In the genomic region with DNA sequence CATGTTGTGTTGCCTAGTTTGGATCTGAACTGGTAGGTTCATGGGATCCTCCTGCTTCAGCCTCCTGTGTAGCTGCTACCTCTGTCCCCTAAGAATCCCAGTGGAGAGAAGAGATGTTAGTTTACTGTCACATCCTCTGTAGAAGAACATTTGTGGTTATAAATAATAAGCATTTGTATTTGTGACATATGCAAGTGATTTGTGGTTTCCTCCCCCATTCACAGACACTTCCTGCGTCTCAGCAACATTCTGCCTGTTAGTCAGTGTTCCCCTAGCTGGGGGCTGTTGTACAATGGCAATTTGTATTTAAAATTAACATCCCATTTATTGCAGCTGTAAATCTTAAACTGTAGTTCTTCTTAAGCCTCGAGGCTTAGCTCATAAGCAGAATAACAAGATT, we compare ENCODE assay signal across 26 mouse cellular contexts. TPM values are rescaled to one million over a fixed set of nuclear protein-coding genes. Genes with fewer than 3 reads are reported as not detected.
DNase-seq lines count a peak whose midpoint lies in the region; ATAC-seq and TF ChIP-seq lines count a peak whose summit lies in the region.
"Had no signal": no experiment of that assay in that cellular context is flagged by ENCODE, and none has a peak within 500 bp of the region (broad histone marks: within the 10 kb centered on the region; RNA-seq: fewer than 3 reads in every experiment).

No protein-coding gene starts in this region.

- no peak overlapping the region for H3K27ac ChIP-seq in kidney, postnatal 0 days
- no peak overlapping the region for H3K27ac ChIP-seq in kidney, embryonic 15.5 days
- H3K27ac ChIP-seq in neural tube, embryonic 13.5 days (replicated peaks) = peak overlapping the region; percentile 39; the same call in 1 of the 2 replicates
- H3K27ac ChIP-seq in neural tube, embryonic 15.5 days (replicated peaks) = peak overlapping the region; percentile 54; the same call in 1 of the 2 replicates
- H3K27ac ChIP-seq in intestine, embryonic 16.5 days (ENCODE audit: low read length) = no peak overlapping the region
- H3K27ac ChIP-seq in forebrain, embryonic 14.5 days (ENCODE audit: low read depth, low read length) = no peak overlapping the region
- H3K27ac ChIP-seq: embryonic facial prominence, embryonic 15.5 days; limb, embryonic 12.5 days; stomach, embryonic 15.5 days had no signal

- no peaks in the 10 kb centered on the region for H3K4me1 ChIP-seq in kidney, postnatal 0 days (replicated peaks; ENCODE audit: insufficient read depth, low read length)
- no peaks in the 10 kb centered on the region for H3K4me1 ChIP-seq in kidney, embryonic 15.5 days
- no peaks in the 10 kb centered on the region for H3K4me1 ChIP-seq in neural tube, embryonic 13.5 days (replicated peaks)
- H3K4me1 ChIP-seq in neural tube, embryonic 15.5 days = peaks cover 7% of the 10 kb centered on the region; the same call in 1 of the 2 replicates
- H3K4me1 ChIP-seq in intestine, embryonic 16.5 days (ENCODE audit: control insufficient read depth, insufficient read depth, low read length) = no peaks in the 10 kb centered on the region
- H3K4me1 ChIP-seq in forebrain, embryonic 14.5 days (ENCODE audit: control insufficient read depth, insufficient read depth, low read length) = no peaks in the 10 kb centered on the region
- H3K4me1 ChIP-seq: forebrain, embryonic 15.5 days; limb, embryonic 12.5 days; stomach, embryonic 15.5 days had no signal

- TF ChIP-seq CTCF in kidney, postnatal 0 days (IDR thresholded peaks at IDR 0.05; ENCODE audit: low read depth) = no peak

- no peaks in the 10 kb centered on the region for H3K9me3 ChIP-seq in kidney, postnatal 0 days (replicated peaks; ENCODE audit: low read length)
- H3K9me3 ChIP-seq in kidney, embryonic 15.5 days (replicated peaks) = no peaks in the 10 kb centered on the region
- H3K9me3 ChIP-seq in neural tube, embryonic 13.5 days = no peaks in the 10 kb centered on the region
- H3K9me3 ChIP-seq in neural tube, embryonic 15.5 days (replicated peaks) = no peaks in the 10 kb centered on the region
- H3K9me3 ChIP-seq in intestine, embryonic 16.5 days (ENCODE audit: control insufficient read depth, low read length) = no peaks in the 10 kb centered on the region
- no peaks in the 10 kb centered on the region for H3K9me3 ChIP-seq in forebrain, embryonic 14.5 days (replicated peaks; ENCODE audit: control insufficient read depth, low read length)
- H3K9me3 ChIP-seq: embryonic facial prominence, embryonic 15.5 days; forebrain, embryonic 15.5 days; hindbrain, embryonic 13.5 days; limb, embryonic 12.5 days; megakaryocyte, embryonic 14.5 days; midbrain, embryonic 15.5 days; stomach, embryonic 15.5 days had no signal

- H3K27me3 ChIP-seq in kidney, postnatal 0 days (ENCODE audit: insufficient read depth, low read length) = no peaks in the 10 kb centered on the region
- H3K27me3 ChIP-seq in kidney, embryonic 15.5 days = no peaks in the 10 kb centered on the region
- H3K27me3 ChIP-seq in neural tube, embryonic 13.5 days = no peaks in the 10 kb centered on the region
- H3K27me3 ChIP-seq in neural tube, embryonic 15.5 days (replicated peaks) = no peaks in the 10 kb centered on the region
- no peaks in the 10 kb centered on the region for H3K27me3 ChIP-seq in intestine, embryonic 16.5 days (replicated peaks; ENCODE audit: control insufficient read depth, insufficient read depth, low read length)
- H3K27me3 ChIP-seq in forebrain, embryonic 14.5 days (replicated peaks; ENCODE audit: control insufficient read depth, insufficient read depth, low read length) = no peaks in the 10 kb centered on the region
- H3K27me3 ChIP-seq: embryonic facial prominence, embryonic 15.5 days; forebrain, embryonic 15.5 days; hindbrain, embryonic 13.5 days; limb, embryonic 12.5 days; megakaryocyte, embryonic 14.5 days; midbrain, embryonic 15.5 days; stomach, embryonic 15.5 days had no signal

- no peak overlapping the region for H3K9ac ChIP-seq in kidney, postnatal 0 days (ENCODE audit: low read depth, low read length)
- no peak overlapping the region for H3K9ac ChIP-seq in kidney, embryonic 15.5 days
- H3K9ac ChIP-seq in neural tube, embryonic 13.5 days = no peak overlapping the region
- no peak overlapping the region for H3K9ac ChIP-seq in neural tube, embryonic 15.5 days (replicated peaks)
- no peak overlapping the region for H3K9ac ChIP-seq in intestine, embryonic 16.5 days (ENCODE audit: low read depth, low read length)
- no peak overlapping the region for H3K9ac ChIP-seq in forebrain, embryonic 14.5 days (ENCODE audit: low read length)
- H3K9ac ChIP-seq: embryonic facial prominence, embryonic 15.5 days; forebrain, embryonic 15.5 days; hindbrain, embryonic 13.5 days; limb, embryonic 12.5 days; liver, postnatal 0 days; midbrain, embryonic 15.5 days; stomach, embryonic 15.5 days had no signal

- 26% methylated on average over 2 of the region's 2 CpGs for WGBS in kidney, postnatal 0 days
- 33% methylated on average over 2 of the region's 2 CpGs for WGBS in kidney, embryonic 15.5 days
- WGBS in neural tube, embryonic 13.5 days = 29% methylated on average over 2 of the region's 2 CpGs
- WGBS in neural tube, embryonic 15.5 days = 28% methylated on average over 2 of the region's 2 CpGs
- 54% methylated on average over 2 of the region's 2 CpGs for WGBS in intestine, embryonic 16.5 days
- WGBS in forebrain, embryonic 14.5 days = 67% methylated on average over 2 of the region's 2 CpGs

- DNase-seq in kidney, postnatal 0 days (ENCODE audit: low spot score) = peak; percentile 71
- DNase-seq in neural tube, embryonic 10.5 days (ENCODE audit: extremely low spot score, low spot score) = no peak
- DNase-seq in brain, adult 2 months (ENCODE audit: low read depth, low spot score) = peak; percentile 27
- no peak for DNase-seq in forebrain, embryonic 14.5 days (ENCODE audit: low spot score)
- DNase-seq: adrenal gland, postnatal 36 days; cerebellum, adult 11-12 months; cerebellum, postnatal 14 days; embryo, embryonic 11 days; gastrocnemius, postnatal 10 days; kidney, adult 18-20 months; layer of hippocampus, postnatal 36 days; liver, postnatal 0 days; lung, postnatal 14 days; thymus, postnatal 25 days had no signal

- H3K4me2 ChIP-seq in kidney, postnatal 0 days (ENCODE audit: low read length) = no peak overlapping the region
- no peak overlapping the region for H3K4me2 ChIP-seq in kidney, embryonic 15.5 days
- no peak overlapping the region for H3K4me2 ChIP-seq in neural tube, embryonic 13.5 days
- H3K4me2 ChIP-seq in neural tube, embryonic 15.5 days = no peak overlapping the region
- H3K4me2 ChIP-seq in intestine, embryonic 16.5 days (ENCODE audit: low read depth, low read length) = no peak overlapping the region
- no peak overlapping the region for H3K4me2 ChIP-seq in forebrain, embryonic 14.5 days (ENCODE audit: low read length)
- H3K4me2 ChIP-seq: embryonic facial prominence, embryonic 15.5 days; forebrain, embryonic 15.5 days; hindbrain, embryonic 13.5 days; limb, embryonic 12.5 days; liver, embryonic 11.5 days; midbrain, embryonic 15.5 days; stomach, embryonic 15.5 days had no signal

- peaks cover 18% of the 10 kb centered on the region for H3K36me3 ChIP-seq in kidney, postnatal 0 days (ENCODE audit: insufficient read depth, low read length)
- H3K36me3 ChIP-seq in kidney, embryonic 15.5 days = peaks cover 55% of the 10 kb centered on the region
- peaks cover 32% of the 10 kb centered on the region for H3K36me3 ChIP-seq in neural tube, embryonic 13.5 days
- peaks cover 27% of the 10 kb centered on the region for H3K36me3 ChIP-seq in neural tube, embryonic 15.5 days
- H3K36me3 ChIP-seq in intestine, embryonic 16.5 days (ENCODE audit: control insufficient read depth, insufficient read depth, low read length) = peaks cover 13% of the 10 kb centered on the region; the same call in 1 of the 2 replicates
- H3K36me3 ChIP-seq in forebrain, embryonic 14.5 days (ENCODE audit: control insufficient read depth, insufficient read depth, low read length) = peaks cover 41% of the 10 kb centered on the region

- ATAC-seq in kidney, postnatal 0 days (replicated peaks; ENCODE audit: low FRiP score, low read depth) = no peak
- no peak for ATAC-seq in kidney, embryonic 15.5 days (replicated peaks; ENCODE audit: low FRiP score)
- ATAC-seq in neural tube, embryonic 13.5 days (ENCODE audit: low read depth) = no peak
- no peak for ATAC-seq in neural tube, embryonic 15.5 days (ENCODE audit: low FRiP score)
- no peak for ATAC-seq in intestine, embryonic 16.5 days
- no peak for ATAC-seq in forebrain, embryonic 14.5 days
- ATAC-seq: liver, postnatal 0 days had no signal

- H3K4me3 ChIP-seq in kidney, postnatal 0 days (replicated peaks; ENCODE audit: low read depth, low read length) = no peak overlapping the region
- no peak overlapping the region for H3K4me3 ChIP-seq in kidney, embryonic 15.5 days (replicated peaks)
- H3K4me3 ChIP-seq in neural tube, embryonic 13.5 days = no peak overlapping the region
- H3K4me3 ChIP-seq in neural tube, embryonic 15.5 days (replicated peaks) = no peak overlapping the region
- no peak overlapping the region for H3K4me3 ChIP-seq in intestine, embryonic 16.5 days (ENCODE audit: low read length)
- no peak overlapping the region for H3K4me3 ChIP-seq in forebrain, embryonic 14.5 days (ENCODE audit: low read depth, low read length)
- H3K4me3 ChIP-seq: embryonic facial prominence, embryonic 15.5 days; forebrain, embryonic 15.5 days; hindbrain, embryonic 13.5 days; limb, embryonic 12.5 days; megakaryocyte, embryonic 14.5 days; midbrain, embryonic 15.5 days; stomach, embryonic 15.5 days had no signal

RNA-seq across cellular contexts. Expression of gene Ndufa12, which starts 13.2 kb away (rescaled TPM):
- polyA plus RNA-seq in kidney, postnatal 0 days (2015; fragmentation: Nextera tagmentation; extraction: Ambion mirVana) = 706 and 752 TPM in 2 replicates
- 421 and 423 TPM in 2 replicates for polyA plus RNA-seq in kidney, embryonic 15.5 days (2015; fragmentation: Nextera tagmentation; extraction: Ambion mirVana)
- 388 and 433 TPM in 2 replicates for polyA plus RNA-seq in neural tube, embryonic 13.5 days (2015; fragmentation: Nextera tagmentation; extraction: Ambion mirVana)
- 358 and 402 TPM in 2 replicates for polyA plus RNA-seq in neural tube, embryonic 15.5 days (2015; fragmentation: Nextera tagmentation; extraction: Ambion mirVana)
- 405 and 411 TPM in 2 replicates for polyA plus RNA-seq in intestine, embryonic 16.5 days (2015; fragmentation: Nextera tagmentation; extraction: Ambion mirVana)
- 417 and 485 TPM in 2 replicates for polyA plus RNA-seq in forebrain, embryonic 14.5 days (2014; fragmentation: Nextera tagmentation; extraction: Ambion mirVana)

Comparison
In these comparisons a context has a peak if more than half of its experiments do, and no peak if none do; other contexts are left out.
1. DNase-seq: peak in kidney, postnatal 0 days (single experiment) and brain, adult 2 months (single experiment); none in neural tube, embryonic 10.5 days (single experiment) and forebrain, embryonic 14.5 days (single experiment).
2. H3K27ac ChIP-seq: peak in neural tube, embryonic 13.5 days (single experiment) and neural tube, embryonic 15.5 days (single experiment); none in kidney, postnatal 0 days (single experiment), kidney, embryonic 15.5 days (single experiment), intestine, embryonic 16.5 days (single experiment) and forebrain, embryonic 14.5 days (single experiment).